Mouse (Mus musculus) bone marrow macrophage, adult 2 months (primary cell): Measurements from ENCODE around the gene Rtn4rl1. TPM values are rescaled to one million over a fixed set of nuclear protein-coding genes. Genes with fewer than 3 reads are reported as not detected.

Experiments used
- H3K27ac ChIP-seq: 2 replicates; pipeline ENCODE4 v1.5.1; 2012; ENCODE audit warnings: low read depth, low read length; ENCODE audit not compliant: insufficient read depth
- H3K4me1 ChIP-seq: 2 replicates; pipeline ENCODE4 v1.6.1; 2012; ENCODE audit warnings: low read length; ENCODE audit not compliant: control insufficient read depth, insufficient read depth
- H3K4me3 ChIP-seq: 2 replicates; pipeline ENCODE4 v1.5.1; 2012; ENCODE audit warnings: mild to moderate bottlenecking, low read length, moderate library complexity; ENCODE audit not compliant: insufficient read depth
- CTCF ChIP-seq: IDR thresholded peaks from 2 replicates; pipeline ENCODE4 v1.5.1; 2012; ENCODE audit warnings: low read depth, mild to moderate bottlenecking, low read length, moderate library complexity
- POLR2A ChIP-seq: IDR thresholded peaks from 2 replicates; pipeline ENCODE4 v1.6.1; 2012; ENCODE audit warnings: mild to moderate bottlenecking, low read depth, low read length, borderline replicate concordance
- polyA plus RNA-seq: library from polyadenylated mRNA; stranded (reverse); fragments of >200 nt; gene quantifications from 2 replicates; pipeline ENCODE4 v1.2.4, GENCODE M21; 2012; ENCODE audit not compliant: missing spikeins, insufficient read depth, insufficient read length

The Rtn4rl1 gene
- polyA plus RNA-seq, 1 experiment, result 1.6 TPM

GRCm38 (mm10) chr11:75165441-75166192 lies 28.0 kb upstream of the Rtn4rl1 start:
- Histone ChIP-seq H3K4me3 (peak overlapping the region; percentile 14), H3K4me1 (peaks cover 4% of the 10 kb centered on the region; the same call in 1 of the 2 replicates), H3K27ac (no peak overlapping the region)
- TF ChIP-seq CTCF (peak; percentile 53; the same call in 1 of the 2 replicates), POLR2A (no peak)

DNA sequence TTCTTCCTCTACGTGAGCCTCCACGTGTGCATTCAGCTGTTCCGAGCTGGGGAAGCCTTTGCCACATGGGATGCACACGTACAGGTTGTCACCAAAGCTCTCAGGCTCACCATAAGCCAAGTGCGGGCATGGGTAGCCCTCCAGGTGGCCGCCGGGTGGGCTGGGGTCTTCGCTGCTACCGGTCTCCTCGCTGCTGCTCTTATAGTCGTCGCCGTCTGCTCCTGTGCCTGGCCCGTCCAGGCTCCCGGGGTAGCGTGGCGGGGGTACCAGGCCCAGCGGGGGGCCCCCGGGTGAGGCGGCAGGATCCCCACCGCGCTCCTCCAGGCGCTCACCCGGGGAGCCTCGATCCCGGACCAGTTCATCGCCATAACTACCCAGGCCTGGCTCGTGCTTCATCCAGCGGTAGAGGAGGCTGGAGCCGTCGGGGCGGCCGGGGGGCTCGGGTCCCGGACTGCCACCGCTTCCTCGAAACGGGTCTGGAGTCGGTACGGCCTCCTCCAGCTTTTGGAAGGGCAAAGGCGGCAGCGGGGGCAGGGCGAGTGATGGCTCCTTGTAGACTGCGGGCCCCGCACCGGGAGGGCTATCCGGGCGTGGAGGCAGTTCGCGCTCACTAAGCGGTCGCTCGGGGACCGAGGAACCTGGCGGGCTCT lies 27.3 kb upstream of the Rtn4rl1 start:
- Histone ChIP-seq H3K4me1 (peaks cover 4% of the 10 kb centered on the region; the same call in 1 of the 2 replicates), H3K4me3 (peak overlapping the region; percentile 0; the same call in 1 of the 2 replicates), H3K27ac (no peak overlapping the region)
- TF ChIP-seq POLR2A (no peak), CTCF (no peak)

DNA sequence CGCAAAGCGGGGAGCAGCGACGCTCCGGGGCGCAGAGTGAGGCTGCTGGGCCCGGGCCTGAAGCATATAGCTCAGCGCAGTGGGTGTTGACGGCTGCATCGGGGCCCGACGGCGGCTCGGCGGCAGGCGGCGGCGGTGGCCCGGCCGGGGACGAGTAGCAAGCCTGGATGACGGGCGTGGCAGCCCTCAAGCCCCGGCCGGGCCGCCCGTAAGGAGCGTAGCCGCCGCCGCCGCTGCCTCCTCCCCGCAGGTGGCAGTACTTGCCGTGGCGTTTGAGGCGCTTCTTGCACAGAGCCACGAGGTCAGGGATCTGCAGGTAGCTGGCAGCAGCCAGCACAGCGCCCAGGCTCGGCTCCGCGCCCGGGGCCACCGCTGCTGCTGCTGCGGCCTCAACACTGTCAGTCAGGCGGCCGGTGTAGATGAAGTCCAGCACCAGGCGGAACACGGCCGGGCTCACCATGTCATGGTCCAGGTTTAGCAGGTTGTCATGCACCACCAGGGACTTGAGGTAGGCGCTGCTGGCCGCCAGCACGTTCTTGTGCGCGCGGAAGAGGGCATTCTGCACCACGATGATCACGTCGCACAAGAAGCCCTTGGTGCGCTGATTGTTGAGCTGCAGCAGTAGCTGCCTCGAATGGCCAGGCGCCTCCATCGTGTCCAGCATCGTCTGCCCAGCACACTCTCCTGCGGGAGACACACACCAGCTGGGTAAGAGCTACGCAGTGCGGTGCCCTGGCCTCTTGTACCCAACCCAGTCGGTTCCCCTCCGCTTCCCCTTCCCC lies 26.5 kb upstream of the Rtn4rl1 start:
- TF ChIP-seq POLR2A (no peak), CTCF (no peak)
- Histone ChIP-seq H3K27ac (no peak overlapping the region), H3K4me1 (peaks cover 4% of the 10 kb centered on the region; the same call in 1 of the 2 replicates), H3K4me3 (peak overlapping the region; percentile 0)

GRCm38 (mm10) chr11:75167643-75168589 lies 25.7 kb upstream of the Rtn4rl1 start:
- no peak for TF ChIP-seq CTCF
- no peak for TF ChIP-seq POLR2A
- Histone ChIP-seq H3K4me1 (peaks cover 7% of the 10 kb centered on the region; the same call in 1 of the 2 replicates), H3K4me3 (0 out of 2 replicates have a peak overlapping the region, but pooled peaks have one; percentile 0), H3K27ac (no peak overlapping the region)

- Histone ChIP-seq H3K4me3 (peak overlapping the region; percentile 25), H3K27ac (no peak overlapping the region), H3K4me1 (peaks cover 8% of the 10 kb centered on the region; the same call in 1 of the 2 replicates)
- TF ChIP-seq POLR2A (no peak), CTCF (peak; percentile 63)
These were observed 24.8 kb upstream of the Rtn4rl1 start for GRCm38 (mm10) chr11:75168590-75169361.

- H3K27ac ChIP-seq, result no peak within 1 kb of the TSS
- TF ChIP-seq POLR2A, result no peak
- no peak for TF ChIP-seq CTCF
- peak within 1 kb of the TSS; percentile 25 for H3K4me3 ChIP-seq
- H3K4me1 ChIP-seq, result peaks cover 11% of the 10 kb centered on the region; the same call in 1 of the 2 replicates
These were observed 24.0 kb upstream of the Rtn4rl1 start, which contains the start of gene Hic1 for GRCm38 (mm10) chr11:75169405-75170080. TSS of gene Hic1 (minus strand) at chr11:75169519.

DNA sequence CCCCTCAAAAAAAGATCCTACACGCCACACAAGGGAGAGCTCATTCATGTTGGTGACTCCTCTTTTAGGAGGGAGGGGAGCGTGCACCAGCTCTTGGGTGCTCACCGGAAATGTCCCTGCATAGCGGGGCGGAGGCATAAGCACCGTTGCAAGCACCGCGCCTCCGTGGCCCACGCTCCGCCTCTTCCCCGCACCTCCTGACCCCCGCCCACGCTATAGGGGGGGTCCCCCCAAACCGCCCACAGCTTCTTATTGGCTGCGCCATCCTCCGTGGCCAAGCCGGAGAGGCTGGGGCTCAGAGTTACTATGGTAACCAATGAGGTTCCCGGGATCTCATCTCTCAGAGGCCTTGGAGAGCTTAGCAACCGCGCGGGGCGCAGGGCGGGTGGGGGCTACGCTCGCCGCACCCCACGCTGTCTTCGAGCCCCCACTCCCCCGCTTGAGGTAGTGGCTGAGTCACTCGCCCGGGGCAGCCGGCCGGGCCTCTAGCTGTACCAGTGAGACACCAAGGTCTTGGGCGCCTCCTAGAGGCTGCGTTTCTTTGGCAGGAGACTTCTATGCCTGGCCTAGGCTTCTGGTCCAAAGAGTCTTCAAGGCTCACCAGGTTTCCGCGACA lies 23.3 kb upstream of the Rtn4rl1 start:
- Histone ChIP-seq H3K27ac (no peak overlapping the region), H3K4me3 (peak overlapping the region; percentile 32), H3K4me1 (peaks cover 11% of the 10 kb centered on the region; the same call in 1 of the 2 replicates)
- no peak for TF ChIP-seq POLR2A
- peak; percentile 75; the same call in 1 of the 2 replicates for TF ChIP-seq CTCF
